Mouse (Mus musculus) hindbrain, embryonic 10.5 days (tissue): Measurements from ENCODE around the gene Olfr1293-ps. TPM values are rescaled to one million over a fixed set of nuclear protein-coding genes. Genes with fewer than 3 reads are reported as not detected.

Experiments
- DNase-seq: peaks from one replicate; pipeline ENCODE4 v3.0.0-alpha.2; 2017; ENCODE audit warnings: low spot score
- H3K27ac ChIP-seq: fragments of 300-500 bp; sonication (generic); 2 replicates; pipeline ENCODE4 v1.5.1; 2016; ENCODE audit warnings: mild to moderate bottlenecking, moderate library complexity
- H3K27me3 ChIP-seq: fragments of 300-500 bp; sonication (generic); 2 replicates; pipeline ENCODE4 v1.6.1; 2016; ENCODE audit warnings: mild to moderate bottlenecking; ENCODE audit not compliant: poor library complexity, insufficient read depth, severe bottlenecking
- H3K36me3 ChIP-seq: fragments of 300-500 bp; sonication (generic); 2 replicates; pipeline ENCODE4 v1.6.1; 2016; ENCODE audit warnings: mild to moderate bottlenecking, moderate library complexity
- H3K4me1 ChIP-seq: fragments of 300-500 bp; sonication (generic); replicated peaks from 2 replicates; pipeline ENCODE4 v1.6.1; 2016; ENCODE audit warnings: mild to moderate bottlenecking
- H3K4me3 ChIP-seq: fragments of 300-500 bp; sonication (generic); 2 replicates; pipeline ENCODE4 v1.5.1; 2016; ENCODE audit warnings: mild to moderate bottlenecking, moderate library complexity
- H3K9me3 ChIP-seq: fragments of 300-500 bp; sonication (generic); 2 replicates; pipeline ENCODE4 v1.6.1; 2016; ENCODE audit warnings: mild to moderate bottlenecking, moderate library complexity
- WGBS: fragments of 180-500 bp; shearing (Covaris S2); methylation state at CpG from one replicate; pipeline ENCODE4 v1.1.7; 2016; 5-methylcytosine and 5-hydroxymethylcytosine counted together
- polyA plus RNA-seq: library from polyadenylated mRNA; unstranded; fragments of >200 nt; fragmentation: Nextera tagmentation; extraction: Ambion mirVana; gene quantifications from 2 replicates; pipeline ENCODE4 v1.2.1, GENCODE M21; 2016

The Olfr1293-ps gene
- not detected in 2 replicates for polyA plus RNA-seq

DNA sequence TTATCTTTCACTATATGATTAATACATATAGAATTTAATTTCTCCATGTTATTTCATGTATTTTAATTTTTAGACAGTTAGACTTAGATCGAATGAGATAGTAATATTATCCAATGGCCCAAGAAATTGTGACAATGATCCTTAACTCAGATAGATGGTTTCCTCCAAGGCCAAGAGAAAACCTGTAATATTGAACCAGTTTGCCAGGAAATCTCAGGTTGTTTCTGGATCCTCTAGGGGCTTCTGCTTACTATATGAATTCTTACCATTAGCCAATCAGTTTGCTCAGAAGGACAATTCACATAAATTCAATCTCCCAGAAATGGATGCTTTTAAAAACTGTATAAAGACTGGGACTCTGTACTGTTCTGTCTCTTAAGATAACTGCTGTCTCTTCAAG lies at the start of gene Olfr1293-ps:
Olfr1293-ps (plus strand) TSS at position 301 of the 400 bp plus-strand sequence.
- no peaks in the 10 kb centered on the region for H3K27me3 ChIP-seq
- no peaks in the 10 kb centered on the region for H3K4me1 ChIP-seq
- peaks cover 5% of the 10 kb centered on the region; the same call in 1 of the 2 replicates for H3K9me3 ChIP-seq
- 88% methylated on average over 1 of the region's 1 CpGs for WGBS
- DNase-seq = no peak
- no peak within 1 kb of the TSS for H3K4me3 ChIP-seq
- no peak within 1 kb of the TSS for H3K27ac ChIP-seq
- H3K36me3 ChIP-seq = no peaks in the 10 kb centered on the region

DNA sequence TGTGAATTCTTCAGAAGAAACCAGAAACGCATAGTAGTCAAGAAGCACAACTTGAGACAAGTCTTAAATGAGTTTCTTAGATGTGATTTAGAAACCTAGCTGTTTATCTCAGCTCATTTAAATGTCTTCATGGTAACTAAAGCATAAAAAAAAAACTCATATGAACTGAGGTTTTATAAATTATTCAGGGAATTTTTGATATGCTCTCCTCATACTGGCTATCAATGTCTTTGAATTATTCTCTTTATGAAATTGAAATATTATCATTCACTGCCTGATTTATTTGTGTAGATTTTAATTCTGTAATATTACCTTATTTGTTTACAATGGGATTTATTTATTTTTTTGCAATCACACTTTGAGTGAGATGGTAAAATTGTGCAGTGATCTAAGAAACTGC lies 44.5 kb upstream of the Olfr1293-ps start, which contains the start of gene Olfr1289:
Olfr1289 (plus strand) TSS at position 301 of the 400 bp plus-strand sequence.
- Histone ChIP-seq H3K4me1 (no peaks in the 10 kb centered on the region), H3K36me3 (no peaks in the 10 kb centered on the region), H3K9me3 (no peaks in the 10 kb centered on the region), H3K4me3 (no peak within 1 kb of the TSS), H3K27me3 (no peaks in the 10 kb centered on the region), H3K27ac (no peak within 1 kb of the TSS)
- DNase-seq = no peak
- 91% methylated on average over 1 of the region's 1 CpGs for WGBS

DNA sequence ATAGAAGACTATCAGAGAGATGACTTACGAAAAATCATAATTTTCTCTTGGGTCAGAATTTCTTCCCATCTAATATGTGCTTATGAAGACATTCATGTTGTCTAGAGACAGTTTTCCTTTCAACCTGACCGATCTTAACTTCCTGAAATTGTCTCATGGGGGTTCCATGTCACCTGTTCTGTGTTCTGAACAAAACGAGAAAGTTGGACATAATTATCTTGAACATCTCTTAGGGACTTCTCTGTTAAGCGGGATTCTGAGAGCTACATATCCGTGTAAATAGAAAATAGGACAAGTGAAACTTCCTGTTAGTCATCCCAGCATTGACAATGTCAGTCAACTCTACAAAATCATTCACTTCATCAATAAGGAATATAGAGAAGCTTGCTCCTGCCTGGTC lies 31.3 kb upstream of the Olfr1293-ps start, which contains the start of gene Olfr1290:
Olfr1290 (minus strand) TSS at position 101 of the 400 bp plus-strand sequence.
- H3K27me3 ChIP-seq = no peaks in the 10 kb centered on the region
- no peak for DNase-seq
- H3K9me3 ChIP-seq = no peaks in the 10 kb centered on the region
- 83% methylated on average over 5 of the region's 5 CpGs for WGBS
- no peaks in the 10 kb centered on the region for H3K4me1 ChIP-seq
- no peaks in the 10 kb centered on the region for H3K36me3 ChIP-seq
- H3K4me3 ChIP-seq = no peak within 1 kb of the TSS
- H3K27ac ChIP-seq = no peak within 1 kb of the TSS

- Histone ChIP-seq H3K4me3 (no peak within 1 kb of the TSS), H3K9me3 (no peaks in the 10 kb centered on the region), H3K27me3 (no peaks in the 10 kb centered on the region), H3K4me1 (no peaks in the 10 kb centered on the region), H3K27ac (no peak within 1 kb of the TSS), H3K36me3 (no peaks in the 10 kb centered on the region)
- no peak for DNase-seq
- WGBS = 92% methylated on average over 3 of the region's 3 CpGs
Observed at GRCm38 (mm10) chr2:111496880-111497279, 28.1 kb upstream of the Olfr1293-ps start, which contains the start of gene Olfr1291-ps1. Gene Olfr1291-ps1 (plus strand): TSS chr2:111497180.

- no peak for DNase-seq
- Histone ChIP-seq H3K4me1 (no peaks in the 10 kb centered on the region), H3K9me3 (peaks cover 11% of the 10 kb centered on the region), H3K36me3 (no peaks in the 10 kb centered on the region), H3K27ac (no peak overlapping the region), H3K4me3 (no peak overlapping the region), H3K27me3 (no peaks in the 10 kb centered on the region)
- WGBS = 85% methylated on average over 10 of the region's 10 CpGs
Observed at GRCm38 (mm10) chr2:111517451-111517850, 7.6 kb upstream of the Olfr1293-ps start.

DNA sequence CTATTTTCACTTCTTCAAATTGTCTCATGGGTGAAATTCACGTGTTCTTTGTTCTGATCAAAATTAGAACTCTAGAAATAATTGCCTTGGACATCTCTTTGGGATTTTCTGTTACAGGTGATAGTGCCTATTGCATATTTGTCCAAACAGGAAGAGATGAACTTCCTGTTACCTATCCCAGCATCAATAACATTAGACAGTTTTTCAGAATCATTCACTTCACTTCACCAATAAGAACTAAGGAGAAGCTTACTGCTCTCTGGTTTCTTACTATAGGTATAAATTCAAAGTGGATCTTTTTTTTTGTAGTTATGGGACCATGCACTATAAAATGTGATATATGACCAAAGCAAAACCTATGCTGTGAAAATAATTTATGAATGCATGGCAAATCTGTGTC lies 15.2 kb downstream of the Olfr1293-ps start, which contains the start of gene Olfr1294:
Olfr1294 (minus strand) TSS at position 101 of the 400 bp plus-strand sequence.
- WGBS = 69% methylated on average over 1 of the region's 1 CpGs

DNA sequence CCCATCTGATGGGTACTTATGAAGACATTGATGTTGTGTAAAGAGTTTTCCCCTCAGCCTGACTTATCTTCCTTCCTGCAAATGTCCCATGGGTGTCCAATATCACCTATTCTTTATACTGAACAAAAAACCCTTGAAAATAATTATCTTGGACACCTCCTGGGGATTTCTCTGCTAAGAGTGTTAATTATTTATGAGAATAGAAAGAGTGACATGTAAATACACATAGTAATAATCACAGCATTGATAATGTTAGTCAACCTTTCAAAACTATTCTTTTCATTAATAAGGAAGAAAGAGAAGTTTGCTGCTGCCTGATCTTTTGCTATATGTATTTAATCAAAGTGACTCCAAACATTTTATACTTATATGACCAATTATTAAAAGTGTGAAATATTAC lies 44.6 kb downstream of the Olfr1293-ps start, which contains the start of gene Olfr1295:
Olfr1295 (minus strand) TSS at position 101 of the 400 bp plus-strand sequence.
- Histone ChIP-seq H3K4me3 (no peak within 1 kb of the TSS), H3K27me3 (no peaks in the 10 kb centered on the region), H3K9me3 (no peaks in the 10 kb centered on the region), H3K4me1 (no peaks in the 10 kb centered on the region), H3K36me3 (no peaks in the 10 kb centered on the region), H3K27ac (no peak within 1 kb of the TSS)
- no peak for DNase-seq

More for the DNA sequence above, 15.2 kb downstream of the Olfr1293-ps start, which contains the start of gene Olfr1294:
- H3K9me3 ChIP-seq = no peaks in the 10 kb centered on the region
- no peak for DNase-seq
- H3K4me3 ChIP-seq = no peak within 1 kb of the TSS
- H3K36me3 ChIP-seq = no peaks in the 10 kb centered on the region
- H3K27ac ChIP-seq = no peak within 1 kb of the TSS
- no peaks in the 10 kb centered on the region for H3K27me3 ChIP-seq
- no peaks in the 10 kb centered on the region for H3K4me1 ChIP-seq

Other genes starting within 250 kb of the Olfr1293-ps start
- not detected in 2 replicates for gene Olfr1278, start 235.1 kb upstream of the Olfr1293-ps start, polyA plus RNA-seq
- not detected in 2 replicates for gene Olfr1279, start 224.6 kb upstream of the Olfr1293-ps start, polyA plus RNA-seq
- gene Olfr1280, start 211.2 kb upstream of the Olfr1293-ps start, polyA plus RNA-seq = not detected in 2 replicates
- not detected in 2 replicates for gene Olfr1281, start 198.7 kb upstream of the Olfr1293-ps start, polyA plus RNA-seq
- gene Olfr1282, start 189.1 kb upstream of the Olfr1293-ps start, polyA plus RNA-seq = not detected in 2 replicates
- not detected in 2 replicates for gene Olfr1283, start 158.4 kb upstream of the Olfr1293-ps start, polyA plus RNA-seq
- gene Olfr1284, start 149.7 kb upstream of the Olfr1293-ps start, polyA plus RNA-seq = not detected in 2 replicates
- not detected in 2 replicates for gene Olfr1286, start 102.1 kb upstream of the Olfr1293-ps start, polyA plus RNA-seq
- gene Olfr1287, start 76.1 kb upstream of the Olfr1293-ps start, polyA plus RNA-seq = not detected in 2 replicates
- not detected in 2 replicates for gene Olfr1288, start 51.1 kb upstream of the Olfr1293-ps start, polyA plus RNA-seq
- not detected in 2 replicates for gene Olfr1289, start 44.4 kb upstream of the Olfr1293-ps start, polyA plus RNA-seq
- gene Olfr1290, start 31.4 kb upstream of the Olfr1293-ps start, polyA plus RNA-seq = not detected in 2 replicates
- gene Olfr1291-ps1, start 28.0 kb upstream of the Olfr1293-ps start, polyA plus RNA-seq = not detected in 2 replicates
- gene Olfr1294, start 15.1 kb downstream of the Olfr1293-ps start, polyA plus RNA-seq = not detected in 2 replicates
- gene Olfr1295, start 44.5 kb downstream of the Olfr1293-ps start, polyA plus RNA-seq = not detected in 2 replicates
- not detected in 2 replicates for gene Olfr1297, start 101.3 kb downstream of the Olfr1293-ps start, polyA plus RNA-seq
- gene Olfr1298, start 124.0 kb downstream of the Olfr1293-ps start, polyA plus RNA-seq = not detected in 2 replicates
- not detected in 2 replicates for gene Olfr1299, start 136.2 kb downstream of the Olfr1293-ps start, polyA plus RNA-seq
- gene Olfr1301, start 225.8 kb downstream of the Olfr1293-ps start, polyA plus RNA-seq = not detected in 2 replicates